Mouse (Mus musculus): ENCODE measurements at regions not wholly inside any gene's neighbourhood (a gene's known extent, or its start where the extent isn't known, plus 50 kb on each side); places are given as distances from the start of the nearest gene placed in this dataset.

DNA sequence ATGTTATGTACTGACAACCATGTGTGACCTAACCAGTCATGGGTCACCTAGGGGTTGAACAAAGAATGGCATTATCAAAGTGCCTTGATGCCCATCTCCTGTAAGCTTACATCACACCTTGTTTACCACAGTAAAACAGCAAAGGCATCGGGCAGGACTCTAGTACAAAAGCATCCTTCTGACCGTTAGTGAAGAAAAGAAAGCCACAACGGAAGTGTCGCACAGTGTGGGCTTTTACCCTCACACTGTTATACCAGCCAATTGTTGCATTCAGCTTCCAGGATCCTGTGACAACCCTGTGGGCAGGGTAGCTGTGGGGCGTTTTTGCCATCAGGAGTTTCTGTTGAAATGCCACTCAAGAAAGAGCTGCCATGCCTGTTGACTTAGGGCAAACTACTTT, 175.6 kb upstream of the Hmga2 start:
- TF ChIP-seq CTCF (IDR thresholded peaks at IDR 0.05; ENCODE audit: borderline replicate concordance, insufficient read depth, low read depth, low read length) (no peak), POLR2A (IDR thresholded peaks at IDR 0.05; ENCODE audit: borderline replicate concordance, insufficient read depth, low read length) (no peak)

Measured in cerebellum, adult 2 months (tissue).